Mouse (Mus musculus): ENCODE measurements at regions not wholly inside any gene's neighbourhood (a gene's known extent, or its start where the extent isn't known, plus 50 kb on each side); places are given as distances from the start of the nearest gene placed in this dataset.

- Histone ChIP-seq H3K4me1 (ENCODE audit: control insufficient read depth, insufficient read depth) (no peaks in the 10 kb centered on the region), H3K9me3 (replicated peaks; ENCODE audit: control insufficient read depth, low read length) (no peaks in the 10 kb centered on the region), H3K4me2 (ENCODE audit: low read depth, low read length) (no peak overlapping the region), H3K4me3 (ENCODE audit: low read depth, low read length) (no peak overlapping the region), H3K27me3 (ENCODE audit: control insufficient read depth, insufficient read depth, low read length) (no peaks in the 10 kb centered on the region), H3K27ac (ENCODE audit: low read depth) (no peak overlapping the region), H3K9ac (replicated peaks; ENCODE audit: low read depth, low read length) (no peak overlapping the region), H3K36me3 (replicated peaks; ENCODE audit: control insufficient read depth, insufficient read depth, low read length) (no peaks in the 10 kb centered on the region)
- DNase-seq (ENCODE audit: low spot score) (no peak), ATAC-seq (ENCODE audit: insufficient read depth, low read depth) (no peak)
- TF ChIP-seq EP300 (IDR thresholded peaks at IDR 0.05; ENCODE audit: low read depth) (no peak), CTCF (IDR thresholded peaks at IDR 0.05; ENCODE audit: low read depth) (no peak)
- 70% methylated on average over 3 of the region's 3 CpGs for WGBS
These were observed 352.6 kb downstream of the Slco4c1 start for GRCm38 (mm10) chr1:96519347-96519746.

DNA sequence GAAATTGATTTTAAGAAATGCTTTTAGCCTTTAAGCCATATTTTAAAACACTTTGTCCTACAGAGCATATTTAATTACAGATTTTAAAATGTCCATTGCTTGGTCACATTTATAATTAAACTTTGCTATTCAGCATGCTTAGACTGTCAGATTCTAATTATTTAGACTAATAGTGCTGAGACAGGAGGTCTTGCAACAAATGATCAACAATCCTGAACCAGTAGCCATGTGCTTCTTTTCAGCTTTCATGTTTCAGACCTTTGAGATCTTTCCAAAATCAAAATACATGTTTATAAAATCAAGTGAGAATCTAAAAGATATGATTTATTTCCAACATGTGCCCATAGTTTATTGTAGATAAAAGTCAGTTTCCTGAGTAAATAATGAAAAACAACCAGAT, 371.0 kb downstream of the Slco4c1 start:
- H3K4me1 ChIP-seq (ENCODE audit: control insufficient read depth, insufficient read depth): no peaks in the 10 kb centered on the region
- no peaks in the 10 kb centered on the region for H3K36me3 ChIP-seq (replicated peaks; ENCODE audit: control insufficient read depth, insufficient read depth, low read length)
- no peaks in the 10 kb centered on the region for H3K27me3 ChIP-seq (ENCODE audit: control insufficient read depth, insufficient read depth, low read length)
- ATAC-seq (ENCODE audit: insufficient read depth, low read depth): no peak
- TF ChIP-seq CTCF (IDR thresholded peaks at IDR 0.05; ENCODE audit: low read depth) (no peak), EP300 (IDR thresholded peaks at IDR 0.05; ENCODE audit: low read depth) (no peak)
- H3K9me3 ChIP-seq (replicated peaks; ENCODE audit: control insufficient read depth, low read length): 0 out of 2 replicates have a peak, but pooled peaks cover 4% of the 10 kb centered on the region
- DNase-seq (ENCODE audit: low spot score): no peak
- H3K4me2 ChIP-seq (ENCODE audit: low read depth, low read length): no peak overlapping the region
- H3K27ac ChIP-seq (ENCODE audit: low read depth): no peak overlapping the region
- H3K9ac ChIP-seq (replicated peaks; ENCODE audit: low read depth, low read length): no peak overlapping the region
- no peak overlapping the region for H3K4me3 ChIP-seq (ENCODE audit: low read depth, low read length)

DNA sequence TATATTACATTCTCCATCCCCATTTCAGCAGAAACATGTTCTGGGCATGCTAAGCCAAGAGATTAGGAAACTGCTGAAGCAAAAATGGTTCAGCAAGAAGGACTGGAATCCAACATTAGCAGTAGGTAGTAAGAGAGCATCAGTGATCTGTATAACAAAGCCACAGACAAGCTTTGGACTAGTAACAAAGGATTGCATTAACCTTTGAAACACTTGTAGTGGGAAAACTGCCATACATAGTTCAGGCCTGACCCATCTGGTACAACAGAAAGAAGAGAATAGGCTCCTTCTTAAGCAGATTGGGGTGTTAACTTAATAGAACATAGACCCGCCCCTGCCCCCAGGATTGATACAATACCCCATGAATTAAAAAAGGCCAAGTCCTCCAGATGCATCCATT, 389.2 kb downstream of the Slco4c1 start:
- TF ChIP-seq CTCF (IDR thresholded peaks at IDR 0.05; ENCODE audit: low read depth): no peak
- no peak for TF ChIP-seq EP300 (IDR thresholded peaks at IDR 0.05; ENCODE audit: low read depth)
- no peak overlapping the region for H3K4me2 ChIP-seq (ENCODE audit: low read depth, low read length)
- no peak for DNase-seq (ENCODE audit: low spot score)
- H3K36me3 ChIP-seq (replicated peaks; ENCODE audit: control insufficient read depth, insufficient read depth, low read length): no peaks in the 10 kb centered on the region
- no peaks in the 10 kb centered on the region for H3K27me3 ChIP-seq (ENCODE audit: control insufficient read depth, insufficient read depth, low read length)
- ATAC-seq (ENCODE audit: insufficient read depth, low read depth): no peak
- no peaks in the 10 kb centered on the region for H3K9me3 ChIP-seq (replicated peaks; ENCODE audit: control insufficient read depth, low read length)
- no peaks in the 10 kb centered on the region for H3K4me1 ChIP-seq (ENCODE audit: control insufficient read depth, insufficient read depth)
- WGBS: 70% methylated on average over 1 of the region's 1 CpGs
- no peak overlapping the region for H3K9ac ChIP-seq (replicated peaks; ENCODE audit: low read depth, low read length)
- H3K27ac ChIP-seq (ENCODE audit: low read depth): no peak overlapping the region
- no peak overlapping the region for H3K4me3 ChIP-seq (ENCODE audit: low read depth, low read length)

- TF ChIP-seq CTCF (IDR thresholded peaks at IDR 0.05; ENCODE audit: low read depth) (no peak), EP300 (IDR thresholded peaks at IDR 0.05; ENCODE audit: low read depth) (no peak)
- 0 out of 2 replicates have a peak, but pooled peaks cover 3% of the 10 kb centered on the region for H3K9me3 ChIP-seq (replicated peaks; ENCODE audit: control insufficient read depth, low read length)
- H3K27me3 ChIP-seq (ENCODE audit: control insufficient read depth, insufficient read depth, low read length): no peaks in the 10 kb centered on the region
- no peaks in the 10 kb centered on the region for H3K36me3 ChIP-seq (replicated peaks; ENCODE audit: control insufficient read depth, insufficient read depth, low read length)
- no peaks in the 10 kb centered on the region for H3K4me1 ChIP-seq (ENCODE audit: control insufficient read depth, insufficient read depth)
- DNase-seq (ENCODE audit: low spot score) (no peak), ATAC-seq (ENCODE audit: insufficient read depth, low read depth) (no peak)
- 32% methylated on average over 1 of the region's 1 CpGs for WGBS
- H3K4me2 ChIP-seq (ENCODE audit: low read depth, low read length): no peak overlapping the region
- H3K27ac ChIP-seq (ENCODE audit: low read depth): no peak overlapping the region
- H3K9ac ChIP-seq (replicated peaks; ENCODE audit: low read depth, low read length): no peak overlapping the region
- H3K4me3 ChIP-seq (ENCODE audit: low read depth, low read length): no peak overlapping the region
These were observed 421.1 kb downstream of the Slco4c1 start for GRCm38 (mm10) chr1:96450852-96451251.

- H3K9me3 ChIP-seq (replicated peaks; ENCODE audit: control insufficient read depth, low read length): no peaks in the 10 kb centered on the region
- no peak for DNase-seq (ENCODE audit: low spot score)
- ATAC-seq (ENCODE audit: insufficient read depth, low read depth): no peak
- no peaks in the 10 kb centered on the region for H3K27me3 ChIP-seq (ENCODE audit: control insufficient read depth, insufficient read depth, low read length)
- no peak overlapping the region for H3K9ac ChIP-seq (replicated peaks; ENCODE audit: low read depth, low read length)
- H3K36me3 ChIP-seq (replicated peaks; ENCODE audit: control insufficient read depth, insufficient read depth, low read length): no peaks in the 10 kb centered on the region
- TF ChIP-seq CTCF (IDR thresholded peaks at IDR 0.05; ENCODE audit: low read depth) (no peak), EP300 (IDR thresholded peaks at IDR 0.05; ENCODE audit: low read depth) (no peak)
- H3K27ac ChIP-seq (ENCODE audit: low read depth): no peak overlapping the region
- H3K4me1 ChIP-seq (ENCODE audit: control insufficient read depth, insufficient read depth): no peaks in the 10 kb centered on the region
- H3K4me2 ChIP-seq (ENCODE audit: low read depth, low read length): no peak overlapping the region
- H3K4me3 ChIP-seq (ENCODE audit: low read depth, low read length): no peak overlapping the region
- WGBS: 67% methylated on average over 1 of the region's 1 CpGs
These were observed 426.8 kb downstream of the Slco4c1 start for GRCm38 (mm10) chr1:96445215-96445614.

DNA sequence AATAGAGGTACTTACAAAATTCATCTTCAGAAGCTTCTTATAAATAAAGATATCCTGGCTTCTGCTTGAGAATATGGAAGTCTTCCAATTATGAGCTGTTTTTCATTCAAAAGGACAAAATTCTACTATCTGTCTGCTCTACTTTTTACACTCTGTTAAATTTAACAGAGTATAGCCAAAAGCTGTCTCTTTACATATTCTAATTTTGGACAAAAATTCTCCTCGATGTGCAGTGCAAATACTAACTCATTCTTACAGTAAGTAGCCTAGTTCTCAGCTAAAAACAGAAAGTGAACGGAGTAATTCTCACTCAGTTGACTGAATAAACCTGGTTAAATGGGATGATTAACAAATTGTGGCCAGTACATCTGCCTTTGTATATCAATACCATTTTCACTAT, 438.9 kb downstream of the Slco4c1 start:
- Histone ChIP-seq H3K9me3 (replicated peaks; ENCODE audit: control insufficient read depth, low read length) (no peaks in the 10 kb centered on the region), H3K27me3 (ENCODE audit: control insufficient read depth, insufficient read depth, low read length) (no peaks in the 10 kb centered on the region), H3K9ac (replicated peaks; ENCODE audit: low read depth, low read length) (no peak overlapping the region), H3K36me3 (replicated peaks; ENCODE audit: control insufficient read depth, insufficient read depth, low read length) (no peaks in the 10 kb centered on the region), H3K27ac (ENCODE audit: low read depth) (no peak overlapping the region), H3K4me1 (ENCODE audit: control insufficient read depth, insufficient read depth) (no peaks in the 10 kb centered on the region), H3K4me2 (ENCODE audit: low read depth, low read length) (no peak overlapping the region), H3K4me3 (ENCODE audit: low read depth, low read length) (no peak overlapping the region)
- ATAC-seq (ENCODE audit: insufficient read depth, low read depth) (no peak), DNase-seq (ENCODE audit: low spot score) (no peak)
- TF ChIP-seq EP300 (IDR thresholded peaks at IDR 0.05; ENCODE audit: low read depth) (no peak), CTCF (IDR thresholded peaks at IDR 0.05; ENCODE audit: low read depth) (no peak)
- WGBS: 46% methylated on average over 2 of the region's 2 CpGs

All from heart, postnatal 0 days (tissue).